Comparison of ENCODE assay signal across 33 mouse cellular contexts in genomic region chr5:17857262-17857661, GRCm38 (mm10). TPM values are rescaled to one million over a fixed set of nuclear protein-coding genes. Genes with fewer than 3 reads are reported as not detected.
A peak's percentile ranks its signal among the peaks of the same experiment; 100 is the strongest.
DNase-seq lines count a peak whose midpoint lies in the region; ATAC-seq and TF ChIP-seq lines count a peak whose summit lies in the region.
"Had no signal": no experiment of that assay in that cellular context is flagged by ENCODE, and none has a peak within 500 bp of the region (broad histone marks: within the 10 kb centered on the region; RNA-seq: fewer than 3 reads in every experiment).

No protein-coding gene starts in this region.

- H3K4me1 ChIP-seq in stomach, postnatal 0 days (replicated peaks; ENCODE audit: control insufficient read depth, insufficient read depth): no peaks in the 10 kb centered on the region
- H3K4me1 ChIP-seq: embryonic facial prominence, embryonic 13.5 days; forebrain, embryonic 10.5 days; heart, embryonic 10.5 days; heart, embryonic 15.5 days; hindbrain, embryonic 12.5 days; intestine, embryonic 15.5 days; liver, embryonic 15.5 days; midbrain, embryonic 13.5 days had no signal

- H3K9me3 ChIP-seq in stomach, postnatal 0 days (ENCODE audit: control insufficient read depth, low read length): no peaks in the 10 kb centered on the region
- H3K9me3 ChIP-seq: embryonic facial prominence, embryonic 13.5 days; forebrain, embryonic 10.5 days; heart, embryonic 10.5 days; heart, embryonic 15.5 days; hindbrain, embryonic 12.5 days; intestine, embryonic 15.5 days; liver, embryonic 15.5 days; megakaryocyte, embryonic 14.5 days; midbrain, embryonic 13.5 days had no signal

- peak; percentile 79 for ATAC-seq in granulocyte monocyte progenitor cell, adult 5-6 weeks (replicated peaks; ENCODE audit: poor library complexity, severe bottlenecking)
- ATAC-seq in monocyte, adult 5-6 weeks (replicated peaks; ENCODE audit: insufficient number of reproducible peaks, low FRiP score, low TSS enrichment, poor library complexity, severe bottlenecking): peak; percentile 77
- ATAC-seq in stomach, postnatal 0 days (ENCODE audit: low FRiP score, low TSS enrichment): no peak
- ATAC-seq: forebrain, embryonic 16.5 days; hindbrain, postnatal 0 days; intestine, embryonic 15.5 days had no signal

- TF ChIP-seq EP300 in stomach, postnatal 0 days (optimal IDR thresholded peaks at IDR 0.05): no peak

- H3K4me2 ChIP-seq in stomach, postnatal 0 days (replicated peaks; ENCODE audit: low read depth): no peak overlapping the region
- H3K4me2 ChIP-seq: embryonic facial prominence, embryonic 13.5 days; heart, embryonic 15.5 days; hindbrain, embryonic 12.5 days; intestine, embryonic 15.5 days; liver, embryonic 15.5 days; midbrain, embryonic 13.5 days had no signal

- 84% methylated on average over 4 of the region's 4 CpGs for WGBS in stomach, postnatal 0 days

- no peak overlapping the region for H3K4me3 ChIP-seq in stomach, postnatal 0 days (ENCODE audit: low read depth, low read length)
- H3K4me3 ChIP-seq: embryonic facial prominence, embryonic 13.5 days; forebrain, embryonic 10.5 days; heart, embryonic 10.5 days; heart, embryonic 15.5 days; hindbrain, embryonic 12.5 days; intestine, embryonic 15.5 days; liver, embryonic 15.5 days; megakaryocyte, embryonic 14.5 days; midbrain, embryonic 13.5 days had no signal

- H3K27ac ChIP-seq in stomach, postnatal 0 days (replicated peaks): no peak overlapping the region
- H3K27ac ChIP-seq: embryonic facial prominence, embryonic 13.5 days; forebrain, embryonic 10.5 days; heart, embryonic 10.5 days; heart, embryonic 15.5 days; hindbrain, embryonic 12.5 days; hindbrain, postnatal 0 days; intestine, embryonic 15.5 days; kidney, postnatal 0 days; liver, embryonic 15.5 days; midbrain, embryonic 13.5 days had no signal

- no peak for TF ChIP-seq CTCF in stomach, postnatal 0 days (IDR thresholded peaks at IDR 0.05; ENCODE audit: low read depth)

- no peaks in the 10 kb centered on the region for H3K36me3 ChIP-seq in stomach, postnatal 0 days (ENCODE audit: control insufficient read depth, insufficient read depth, low read length)
- H3K36me3 ChIP-seq: embryonic facial prominence, embryonic 13.5 days; forebrain, embryonic 10.5 days; heart, embryonic 10.5 days; heart, embryonic 15.5 days; hindbrain, embryonic 12.5 days; intestine, embryonic 15.5 days; liver, embryonic 15.5 days; midbrain, embryonic 13.5 days had no signal

- no peaks in the 10 kb centered on the region for H3K27me3 ChIP-seq in stomach, postnatal 0 days (ENCODE audit: control insufficient read depth, insufficient read depth, low read length)
- H3K27me3 ChIP-seq: embryonic facial prominence, embryonic 13.5 days; heart, embryonic 15.5 days; hindbrain, embryonic 12.5 days; intestine, embryonic 15.5 days; liver, embryonic 15.5 days; megakaryocyte, embryonic 14.5 days; midbrain, embryonic 13.5 days had no signal

- H3K9ac ChIP-seq in stomach, postnatal 0 days (ENCODE audit: low read length): no peak overlapping the region
- H3K9ac ChIP-seq: embryonic facial prominence, embryonic 13.5 days; heart, embryonic 15.5 days; hindbrain, embryonic 12.5 days; intestine, embryonic 15.5 days; liver, embryonic 15.5 days; midbrain, embryonic 13.5 days had no signal

- peak; percentile 51 for DNase-seq in lung, postnatal 36 days
- DNase-seq in lung, postnatal 4 days: no peak
- no peak for DNase-seq in spleen, adult 12 weeks (ENCODE audit: low spot score)
- DNase-seq in stomach, postnatal 0 days (ENCODE audit: low spot score): no peak
- no peak for DNase-seq in urinary bladder, postnatal 36 days (ENCODE audit: low spot score in 2 of 2)
- DNase-seq: adrenal gland, postnatal 10 days; B cell, adult 2 months; cerebellum, adult 11 months; cerebellum, adult 9-10 months; cerebellum, postnatal 36 days; gastrocnemius, postnatal 14 days; kidney, adult 2 months; kidney, postnatal 4 days; layer of hippocampus, postnatal 36 days; left cerebral cortex, postnatal 4 days; retina, postnatal 1 day; right cerebral cortex, postnatal 14 days; thymus, adult 2 months; thymus, postnatal 36 days had no signal

RNA-seq across cellular contexts. Expression of gene Cd36, which starts 31.3 kb away (rescaled TPM):
- not detected in 2 replicates for total RNA-seq in granulocyte monocyte progenitor cell, adult 5-6 weeks (2014; fragmentation: Nextera tagmentation)
- not detected in 2 replicates for total RNA-seq in granulocyte monocyte progenitor cell, adult 5-6 weeks (2017)
- 403 to 955 TPM (median 931 TPM) in 3 replicates for total RNA-seq in monocyte, adult 5-6 weeks (2017)
- 28.2 and 35.9 TPM in 2 replicates for polyA plus RNA-seq in stomach, postnatal 0 days (2015; fragmentation: Nextera tagmentation; extraction: Ambion mirVana)

Comparison
In these comparisons a context has a peak if more than half of its experiments do, and no peak if none do; other contexts are left out.
1. RNA of gene Cd36, which starts 31.3 kb away (total RNA-seq): 403 to 955 TPM in monocyte, adult 5-6 weeks; not detected in granulocyte monocyte progenitor cell, adult 5-6 weeks; every median in the first group is over 100 times any median in the second.